Mouse (Mus musculus): ENCODE measurements around the gene Trim2. TPM values are rescaled to one million over a fixed set of nuclear protein-coding genes. Genes with fewer than 3 reads are reported as not detected.

The Trim2 gene
- polyA plus RNA-seq, 1 experiment from 2014 or later: 13.5 TPM

DNA sequence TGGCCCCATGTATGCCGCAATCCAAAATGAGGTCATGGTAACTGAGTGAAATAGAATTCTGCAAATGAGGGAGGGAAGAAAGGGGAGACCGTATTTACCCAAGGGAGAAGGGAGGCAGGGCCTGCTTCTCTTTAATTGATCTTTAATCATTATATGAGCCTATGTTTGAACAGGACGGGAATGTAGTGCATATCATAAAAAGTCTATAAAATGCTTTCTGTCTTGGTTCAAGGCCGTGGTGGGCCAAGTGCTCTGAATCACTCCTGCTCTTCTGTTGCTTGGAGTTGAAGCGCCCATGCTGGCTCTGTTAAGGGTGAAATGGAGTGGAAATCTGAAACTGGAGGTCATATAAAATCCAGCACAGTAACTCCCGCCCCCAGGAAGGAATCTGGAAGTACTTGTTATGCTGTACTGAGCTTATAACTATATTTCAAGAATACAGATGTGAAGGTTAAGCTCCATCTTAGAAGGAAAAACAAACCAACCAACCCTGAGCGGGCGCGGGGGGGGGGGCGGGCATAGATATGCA, 48.6 kb downstream of the Trim2 start:
- H3K36me3 ChIP-seq: no peaks in the 10 kb centered on the region
- peaks cover 38% of the 10 kb centered on the region for H3K27me3 ChIP-seq (ENCODE audit: low read depth, poor library complexity, severe bottlenecking)
- WGBS: 28% methylated on average over 10 of the region's 10 CpGs
- peak overlapping the region; percentile 80 for H3K4me3 ChIP-seq
- DNase-seq (ENCODE audit: low spot score): no peak
- H3K9me3 ChIP-seq (replicated peaks): no peaks in the 10 kb centered on the region
- no peak overlapping the region for H3K27ac ChIP-seq
- peaks cover 46% of the 10 kb centered on the region for H3K4me1 ChIP-seq

DNA sequence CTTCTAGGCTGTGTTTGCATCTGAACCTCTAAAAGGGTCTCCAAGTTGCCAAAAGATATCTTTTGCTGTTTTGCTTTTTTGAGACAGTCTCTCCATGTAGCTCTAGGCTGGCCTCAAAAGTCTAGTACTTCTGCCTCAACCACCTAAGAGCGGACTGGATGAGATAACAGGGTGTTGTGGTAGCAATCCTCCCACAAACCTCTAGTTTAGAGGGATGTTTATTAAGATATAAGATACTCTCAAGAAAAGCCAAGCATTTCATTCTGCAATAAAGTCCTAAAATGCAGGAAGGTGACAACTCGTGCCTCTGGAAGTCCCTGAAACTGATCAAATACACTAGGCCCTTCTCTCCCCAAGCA, 52.2 kb downstream of the Trim2 start:
- H3K9me3 ChIP-seq (replicated peaks): no peaks in the 10 kb centered on the region
- 91% methylated on average over 2 of the region's 2 CpGs for WGBS
- no peak overlapping the region for H3K4me3 ChIP-seq
- H3K27ac ChIP-seq: no peak overlapping the region
- H3K4me1 ChIP-seq: peaks cover 29% of the 10 kb centered on the region
- peaks cover 12% of the 10 kb centered on the region for H3K27me3 ChIP-seq (ENCODE audit: low read depth, poor library complexity, severe bottlenecking)
- H3K36me3 ChIP-seq: no peaks in the 10 kb centered on the region
- DNase-seq (ENCODE audit: low spot score): no peak

DNA sequence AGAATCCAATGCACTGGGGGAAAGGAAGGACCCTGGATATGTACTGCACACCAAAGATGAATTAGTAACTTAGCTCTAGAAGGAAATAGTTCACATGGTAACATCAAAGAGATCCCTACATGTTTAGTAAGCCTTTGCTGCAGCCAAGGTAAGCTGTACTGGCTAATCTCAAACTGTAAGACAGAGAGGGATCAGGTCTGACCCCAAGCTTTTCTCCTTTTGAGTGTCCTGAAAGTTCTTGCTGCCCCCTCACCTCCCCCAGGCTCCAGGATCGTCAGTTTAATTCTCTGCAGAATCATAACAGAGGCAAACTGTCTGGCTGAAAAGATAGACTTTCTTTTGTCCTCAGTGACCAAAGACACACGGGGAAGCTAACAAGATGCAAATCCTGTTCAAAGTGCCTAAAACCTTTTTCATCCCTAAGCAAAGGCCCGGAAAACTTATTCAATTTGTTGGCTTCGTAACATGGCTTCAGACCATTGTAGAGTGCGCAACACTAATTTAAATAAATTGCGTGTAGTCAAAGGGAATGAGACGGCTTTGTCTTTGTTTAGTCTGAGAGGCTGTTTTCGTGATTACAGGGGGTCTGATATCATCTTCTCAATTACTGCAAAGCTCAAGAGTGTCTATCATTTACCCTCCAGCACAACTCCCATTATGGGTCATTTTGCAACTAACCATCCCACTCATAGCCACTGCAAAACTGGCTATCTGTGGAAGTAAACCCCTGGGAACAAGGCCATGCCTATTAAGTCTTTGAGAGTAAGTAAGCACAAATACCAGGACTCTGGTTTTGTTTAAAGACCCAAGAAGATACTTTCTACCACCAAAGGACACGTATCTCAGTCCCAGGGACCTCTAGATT, 52.8 kb downstream of the Trim2 start:
- H3K9me3 ChIP-seq (replicated peaks): no peaks in the 10 kb centered on the region
- H3K27me3 ChIP-seq (ENCODE audit: low read depth, poor library complexity, severe bottlenecking): peaks cover 12% of the 10 kb centered on the region
- H3K27ac ChIP-seq: no peak overlapping the region
- DNase-seq (ENCODE audit: low spot score): no peak
- no peaks in the 10 kb centered on the region for H3K36me3 ChIP-seq
- H3K4me3 ChIP-seq: no peak overlapping the region
- WGBS: 80% methylated on average over 9 of the region's 9 CpGs
- H3K4me1 ChIP-seq: peaks cover 23% of the 10 kb centered on the region

DNA sequence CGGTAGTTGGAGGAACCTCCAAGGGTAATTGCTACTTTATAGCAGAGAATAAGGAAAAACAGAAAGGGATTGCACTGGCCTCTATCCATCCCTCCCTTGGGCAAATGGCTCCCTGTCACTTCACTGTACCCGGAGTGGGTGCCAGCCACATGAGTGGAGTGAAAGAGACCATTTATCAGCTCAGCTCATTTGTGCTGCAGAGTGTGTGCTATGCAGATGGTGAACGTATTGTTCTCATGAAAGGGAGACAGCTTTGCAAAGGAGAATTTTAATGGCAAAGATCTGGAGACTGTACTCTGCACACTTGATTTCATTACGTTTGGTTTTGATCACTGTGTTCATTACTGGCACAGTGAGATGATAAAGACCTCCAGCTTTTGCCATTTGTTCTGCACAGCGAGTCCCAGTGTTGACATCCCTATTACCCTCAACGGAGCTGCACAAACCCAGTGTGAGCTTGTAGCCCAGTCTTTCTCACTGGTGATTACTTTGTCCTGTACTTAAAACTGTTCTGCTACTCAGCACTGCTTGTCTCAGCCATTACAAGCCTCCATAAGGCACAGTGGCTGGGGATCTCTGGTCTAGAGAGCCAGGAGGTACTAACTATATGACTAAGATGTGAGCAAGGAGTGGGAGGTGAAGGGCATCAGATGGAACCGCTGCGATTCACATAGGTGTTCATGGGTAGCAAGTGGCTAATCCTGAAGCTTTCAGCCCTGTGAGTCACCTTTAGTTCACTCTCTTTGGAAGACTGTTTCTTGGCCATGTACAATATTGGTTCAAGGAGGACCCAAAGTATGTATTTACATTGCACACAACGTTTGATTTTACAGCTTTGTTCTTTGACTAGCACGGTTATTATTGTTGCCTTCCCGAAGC, 53.7 kb downstream of the Trim2 start:
- no peaks in the 10 kb centered on the region for H3K36me3 ChIP-seq
- DNase-seq (ENCODE audit: low spot score): no peak
- H3K4me3 ChIP-seq: no peak overlapping the region
- no peaks in the 10 kb centered on the region for H3K9me3 ChIP-seq (replicated peaks)
- peaks cover 10% of the 10 kb centered on the region for H3K27me3 ChIP-seq (ENCODE audit: low read depth, poor library complexity, severe bottlenecking)
- peaks cover 14% of the 10 kb centered on the region for H3K4me1 ChIP-seq
- H3K27ac ChIP-seq: no peak overlapping the region
- WGBS: 78% methylated on average over 11 of the region's 11 CpGs

DNA sequence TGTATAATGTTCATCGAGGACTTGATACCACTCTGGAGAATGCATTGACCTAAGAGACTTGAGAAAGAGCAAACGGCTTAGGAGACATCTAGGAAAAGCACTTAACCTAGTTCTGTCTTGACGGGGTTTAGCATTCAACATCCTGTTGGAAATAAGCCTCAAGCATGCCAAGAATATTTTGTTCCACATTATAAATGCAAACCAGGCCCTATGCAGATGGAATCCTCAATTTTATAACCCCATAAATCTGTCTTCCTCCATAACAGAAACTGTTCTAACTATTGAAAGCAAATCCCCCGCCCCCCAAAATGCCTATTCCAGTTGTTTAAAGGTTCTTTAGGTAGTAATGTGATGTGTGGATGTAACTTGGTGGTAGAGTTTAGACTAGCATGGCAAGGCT, 55.0 kb downstream of the Trim2 start:
- Histone ChIP-seq H3K36me3 (no peaks in the 10 kb centered on the region), H3K9me3 (replicated peaks) (no peaks in the 10 kb centered on the region), H3K27ac (no peak overlapping the region), H3K27me3 (ENCODE audit: low read depth, poor library complexity, severe bottlenecking) (no peaks in the 10 kb centered on the region), H3K4me3 (no peak overlapping the region), H3K4me1 (peaks cover 13% of the 10 kb centered on the region)
- WGBS: 87% methylated on average over 4 of the region's 4 CpGs
- DNase-seq (ENCODE audit: low spot score): no peak

DNA sequence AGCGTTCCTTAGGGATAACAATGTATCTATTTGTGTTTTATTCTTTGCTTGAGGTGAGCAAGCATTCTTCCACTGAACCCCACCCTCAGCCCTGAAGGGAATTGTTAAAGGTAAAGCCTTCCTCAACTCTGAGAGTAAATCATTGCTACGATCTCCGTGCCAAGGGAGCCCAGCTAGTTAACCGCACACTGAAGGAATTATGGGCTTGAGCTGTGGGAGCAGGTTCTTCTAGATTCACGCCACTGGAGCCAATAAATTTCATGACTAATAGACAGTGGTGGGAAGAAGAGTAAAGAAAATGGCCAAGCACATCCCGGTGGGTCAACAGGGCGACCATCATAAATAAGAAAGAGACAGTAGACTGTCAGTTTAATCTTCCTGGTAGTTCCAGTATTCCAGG, 56.4 kb downstream of the Trim2 start:
- Histone ChIP-seq H3K36me3 (no peaks in the 10 kb centered on the region), H3K4me3 (no peak overlapping the region), H3K9me3 (replicated peaks) (no peaks in the 10 kb centered on the region), H3K27me3 (ENCODE audit: low read depth, poor library complexity, severe bottlenecking) (no peaks in the 10 kb centered on the region), H3K4me1 (peaks cover 13% of the 10 kb centered on the region), H3K27ac (no peak overlapping the region)
- DNase-seq (ENCODE audit: low spot score): no peak
- WGBS: 83% methylated on average over 7 of the region's 7 CpGs

DNA sequence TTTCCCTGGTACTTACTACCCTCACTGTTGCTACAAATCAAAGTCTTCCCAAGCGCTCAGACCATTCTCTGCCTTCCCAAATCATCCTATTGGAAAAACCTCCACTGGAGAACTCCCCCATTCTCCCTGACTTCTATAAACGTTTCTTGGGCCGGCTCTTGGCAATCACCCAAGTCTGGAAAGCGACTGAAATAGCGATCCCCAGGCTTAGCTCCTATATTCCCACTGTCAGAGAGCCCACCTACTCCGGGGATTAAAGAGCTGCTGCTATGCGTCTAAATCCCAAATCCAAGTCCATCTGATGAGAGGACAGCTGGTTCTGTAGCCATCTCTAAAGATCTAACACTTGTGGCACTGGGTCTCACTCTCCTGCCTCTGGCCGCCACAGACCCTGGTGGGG, 58.9 kb downstream of the Trim2 start:
- Histone ChIP-seq H3K4me1 (peaks cover 8% of the 10 kb centered on the region; the same call in 1 of the 2 replicates), H3K27me3 (ENCODE audit: low read depth, poor library complexity, severe bottlenecking) (no peaks in the 10 kb centered on the region), H3K4me3 (no peak overlapping the region), H3K27ac (no peak overlapping the region), H3K9me3 (replicated peaks) (no peaks in the 10 kb centered on the region), H3K36me3 (no peaks in the 10 kb centered on the region)
- DNase-seq (ENCODE audit: low spot score): no peak
- WGBS: 82% methylated on average over 8 of the region's 8 CpGs

DNA sequence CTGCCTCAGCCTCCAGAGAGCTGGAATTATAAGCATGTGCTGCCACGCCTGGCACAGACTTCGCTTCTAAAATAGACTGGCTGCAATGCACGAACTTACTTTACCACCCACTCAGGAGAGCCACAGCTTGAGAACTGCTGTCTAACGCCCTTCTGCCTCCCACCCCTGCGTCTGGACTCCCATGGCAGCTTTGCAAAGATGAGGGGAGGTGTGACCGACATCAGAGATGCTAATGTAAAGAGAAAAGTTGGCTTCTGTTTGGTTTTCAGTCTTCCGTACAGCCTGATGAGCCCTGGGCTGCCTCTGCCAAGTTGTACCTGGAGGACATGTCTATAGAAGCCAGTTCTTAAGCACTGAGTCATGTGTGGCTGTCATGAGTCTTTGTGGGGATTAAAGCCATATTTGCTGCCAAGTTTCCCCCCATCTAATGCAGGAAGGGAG, 60.2 kb downstream of the Trim2 start:
- H3K4me3 ChIP-seq: no peak overlapping the region
- no peaks in the 10 kb centered on the region for H3K27me3 ChIP-seq (ENCODE audit: low read depth, poor library complexity, severe bottlenecking)
- no peaks in the 10 kb centered on the region for H3K4me1 ChIP-seq
- WGBS: 87% methylated on average over 7 of the region's 7 CpGs
- H3K9me3 ChIP-seq (replicated peaks): no peaks in the 10 kb centered on the region
- no peak overlapping the region for H3K27ac ChIP-seq
- H3K36me3 ChIP-seq: no peaks in the 10 kb centered on the region
- DNase-seq (ENCODE audit: low spot score): no peak

DNA sequence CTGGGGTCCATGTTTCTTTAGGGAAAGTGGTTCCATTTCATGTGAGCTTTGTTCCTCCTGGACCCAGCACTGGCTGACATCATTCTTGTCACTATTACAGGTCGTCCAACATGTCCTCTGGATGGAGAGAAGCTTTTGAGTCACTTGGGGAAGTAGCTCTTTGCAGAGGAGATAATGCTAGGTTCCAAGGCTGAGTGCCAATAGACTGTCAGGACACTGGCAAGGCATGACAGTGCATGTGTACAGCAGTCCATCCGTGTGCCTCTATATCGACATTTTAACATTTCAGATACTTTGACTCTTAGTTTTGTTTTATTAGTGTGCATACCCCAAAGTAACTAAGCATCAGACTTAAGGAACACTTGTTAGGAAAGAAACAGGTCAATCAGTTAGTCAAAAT, 63.6 kb downstream of the Trim2 start:
- Histone ChIP-seq H3K36me3 (no peaks in the 10 kb centered on the region), H3K9me3 (replicated peaks) (no peaks in the 10 kb centered on the region), H3K27ac (no peak overlapping the region), H3K27me3 (ENCODE audit: low read depth, poor library complexity, severe bottlenecking) (no peaks in the 10 kb centered on the region), H3K4me3 (no peak overlapping the region), H3K4me1 (no peaks in the 10 kb centered on the region)
- no peak for DNase-seq (ENCODE audit: low spot score)
- 85% methylated on average over 3 of the region's 3 CpGs for whole genome bisulfite sequencing

DNA sequence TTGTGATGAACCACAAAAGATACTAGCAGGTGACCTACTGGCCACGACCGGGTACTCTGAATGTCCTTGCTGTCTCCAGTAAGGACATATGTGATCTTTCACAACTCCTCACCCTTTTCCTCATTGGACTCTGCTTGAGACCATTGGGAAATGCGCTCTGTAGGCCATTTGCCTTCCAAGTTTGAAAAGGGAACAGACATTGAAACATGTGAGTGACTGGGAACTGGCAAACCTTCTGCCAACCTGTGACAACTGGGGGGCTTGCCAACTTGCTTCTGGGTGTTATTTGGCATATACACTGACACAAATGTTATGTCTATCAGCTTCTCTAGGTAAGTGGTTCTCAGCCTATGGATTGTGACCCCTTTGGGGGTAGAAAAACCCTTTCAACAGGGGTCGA, 64.2 kb downstream of the Trim2 start:
- H3K27me3 ChIP-seq (ENCODE audit: low read depth, poor library complexity, severe bottlenecking): no peaks in the 10 kb centered on the region
- WGBS: 91% methylated on average over 4 of the region's 4 CpGs
- no peak for DNase-seq (ENCODE audit: low spot score)

DNA sequence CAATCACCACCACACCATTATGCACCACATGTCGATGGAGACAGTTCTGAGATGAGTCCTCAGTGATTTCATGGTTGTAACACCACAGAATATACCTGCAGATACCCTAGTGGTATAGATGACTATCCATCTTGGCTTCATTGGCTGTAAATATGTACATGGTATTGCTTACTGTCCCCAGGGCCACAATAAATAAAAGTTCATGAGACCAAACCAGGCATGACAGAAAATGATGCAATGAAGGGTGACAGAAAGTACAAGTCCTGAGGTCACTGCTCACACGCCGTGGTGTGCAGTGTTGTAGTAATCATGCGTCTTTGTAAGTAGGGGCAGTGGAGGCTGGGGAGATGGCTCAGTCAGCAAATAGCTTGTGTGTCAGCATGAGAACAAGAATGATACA, 65.6 kb downstream of the Trim2 start:
- H3K36me3 ChIP-seq: no peaks in the 10 kb centered on the region

More for the DNA sequence above, 64.2 kb downstream of the Trim2 start:
- Histone ChIP-seq H3K9me3 (replicated peaks) (no peaks in the 10 kb centered on the region), H3K27ac (no peak overlapping the region), H3K4me3 (no peak overlapping the region), H3K36me3 (no peaks in the 10 kb centered on the region), H3K4me1 (no peaks in the 10 kb centered on the region)

DNA sequence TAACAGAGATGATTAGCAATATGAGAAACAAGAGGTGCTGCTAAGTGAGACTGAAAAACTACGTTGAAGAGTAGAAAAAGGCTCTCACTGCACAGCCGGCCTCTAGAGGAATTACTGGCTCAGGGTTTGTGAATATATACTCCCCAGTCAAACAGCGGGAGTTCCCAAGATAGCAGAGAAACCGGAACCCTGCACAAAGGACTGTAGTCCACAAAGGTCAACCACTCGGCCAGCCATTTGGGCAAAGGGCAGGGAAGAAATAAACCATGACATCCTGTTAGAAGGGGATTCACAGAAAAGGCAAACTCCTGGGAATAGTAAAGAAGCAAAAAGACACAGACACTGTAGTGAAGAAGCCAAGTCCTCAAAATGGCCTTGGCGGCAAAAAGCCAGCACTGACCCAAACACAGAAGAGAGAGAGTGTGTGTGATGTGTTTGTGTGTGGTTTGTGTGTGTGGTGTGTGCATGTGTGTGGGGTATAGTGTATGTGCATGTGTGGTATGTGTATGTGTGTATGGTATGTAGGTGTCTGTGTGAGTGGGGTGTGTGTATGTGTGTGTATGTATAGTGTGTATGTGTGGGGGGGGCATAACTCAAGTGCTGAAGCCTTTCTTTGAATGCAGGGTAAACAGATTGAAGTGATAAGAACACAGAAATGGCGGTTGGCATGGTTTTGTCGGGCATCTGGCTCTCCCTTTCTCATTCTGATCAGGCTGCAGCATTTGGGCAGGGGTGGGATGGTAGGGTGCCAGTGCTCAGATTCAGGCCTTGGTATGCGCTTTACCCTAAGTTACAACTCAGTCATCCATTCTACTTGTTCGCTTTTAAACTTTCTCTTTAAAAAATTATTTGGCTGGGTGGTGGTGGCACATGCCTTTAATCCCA, 71.0 kb downstream of the Trim2 start:
- no peak overlapping the region for H3K4me3 ChIP-seq
- DNase-seq (ENCODE audit: low spot score): no peak

More for the DNA sequence above, 65.6 kb downstream of the Trim2 start:
- Histone ChIP-seq H3K27ac (no peak overlapping the region), H3K4me1 (no peaks in the 10 kb centered on the region), H3K4me3 (no peak overlapping the region), H3K27me3 (ENCODE audit: low read depth, poor library complexity, severe bottlenecking) (no peaks in the 10 kb centered on the region), H3K9me3 (replicated peaks) (no peaks in the 10 kb centered on the region)
- no peak for DNase-seq (ENCODE audit: low spot score)
- WGBS: 94% methylated on average over 4 of the region's 4 CpGs

More for the DNA sequence above, 71.0 kb downstream of the Trim2 start:
- Histone ChIP-seq H3K27me3 (ENCODE audit: low read depth, poor library complexity, severe bottlenecking) (no peaks in the 10 kb centered on the region), H3K27ac (no peak overlapping the region), H3K9me3 (replicated peaks) (no peaks in the 10 kb centered on the region), H3K4me1 (peaks cover 11% of the 10 kb centered on the region), H3K36me3 (no peaks in the 10 kb centered on the region)
- WGBS: 74% methylated on average over 10 of the region's 10 CpGs
